Mouse (Mus musculus) neutrophil, adult 5-6 weeks (primary cell): ENCODE data around the gene Tha1. TPM values are rescaled to one million over a fixed set of nuclear protein-coding genes. Genes with fewer than 3 reads are reported as not detected.

Source experiments
- ATAC-seq: fragments of 151-379, 151-347 bp; 2 replicates; pipeline ENCODE4 v1.8.0; 2017; ENCODE audit warnings: mild to moderate bottlenecking, moderate TSS enrichment; ENCODE audit not compliant: insufficient number of reproducible peaks, poor library complexity, low FRiP score, severe bottlenecking; ENCODE audit errors: extremely low read depth
- total RNA-seq: library from RNA; stranded (forward); fragments of 200-1000 nt; gene quantifications from 2 replicates; pipeline ENCODE4 v1.2.3, GENCODE M21; 2017

Tha1 gene
- total RNA-seq, 1 experiment from 2014 or later: 3.6 TPM

DNA sequence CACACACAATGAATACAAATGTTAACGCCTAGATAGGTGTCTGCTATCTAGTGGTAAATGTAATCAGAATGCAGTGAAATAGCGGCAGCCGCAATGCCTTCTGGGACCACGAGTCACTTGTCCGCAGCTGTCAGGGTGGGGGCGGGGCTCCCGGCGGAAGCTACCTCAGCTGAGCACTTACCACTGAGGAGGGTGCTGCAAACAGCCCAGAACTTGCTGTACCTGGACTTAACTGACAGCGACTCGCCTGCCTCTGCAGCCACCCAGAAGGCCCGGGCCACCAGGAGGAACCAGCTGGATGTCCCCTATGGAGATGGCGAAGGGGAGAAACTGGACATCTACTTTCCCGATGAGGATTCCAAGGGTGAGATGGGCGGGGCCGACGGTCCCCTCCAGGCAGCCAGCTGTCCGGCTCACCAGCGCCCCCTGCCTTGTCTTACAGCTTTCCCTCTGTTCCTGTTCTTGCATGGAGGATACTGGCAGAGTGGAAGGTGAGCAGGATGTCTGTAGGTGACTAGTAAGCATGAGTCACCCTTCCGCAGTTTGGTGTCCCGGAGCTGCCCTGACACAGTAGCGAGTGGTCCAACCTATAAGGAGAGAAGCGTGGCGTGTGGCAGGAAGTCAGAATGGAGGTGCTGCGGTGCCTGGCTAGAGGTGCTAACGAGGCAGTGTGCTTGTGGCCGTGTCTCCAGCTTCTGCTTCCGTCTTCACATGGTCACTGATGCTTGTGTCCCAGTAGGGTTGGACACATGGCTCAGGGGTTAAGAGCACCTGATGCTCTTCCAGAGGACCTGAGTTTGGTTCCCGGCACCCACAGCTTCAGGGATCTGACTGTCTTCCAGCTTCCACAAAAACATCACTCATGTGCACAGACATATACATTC, 41.0 kb downstream of the Tha1 start:
- ATAC-seq: peak; percentile 78

DNA sequence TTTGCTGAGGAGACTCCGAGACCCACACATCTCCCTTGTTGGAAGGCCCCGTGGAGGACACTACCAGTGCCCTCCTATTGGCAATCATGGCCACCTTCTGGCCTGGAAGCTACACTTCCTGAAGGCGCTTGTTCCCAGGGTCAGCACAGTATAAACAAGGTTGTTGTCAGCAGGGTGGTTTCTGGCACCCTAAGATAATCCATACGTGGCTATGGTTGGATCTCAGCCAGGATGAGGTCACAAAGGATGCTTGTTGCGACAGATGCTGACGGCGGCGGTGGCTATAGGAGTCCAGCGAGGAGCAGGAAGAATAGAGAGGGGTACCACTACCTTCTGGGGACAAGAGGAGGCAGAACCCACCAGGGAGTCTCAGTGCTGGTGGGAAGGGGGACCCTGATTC, 42.9 kb downstream of the Tha1 start:
- ATAC-seq: no peak

DNA sequence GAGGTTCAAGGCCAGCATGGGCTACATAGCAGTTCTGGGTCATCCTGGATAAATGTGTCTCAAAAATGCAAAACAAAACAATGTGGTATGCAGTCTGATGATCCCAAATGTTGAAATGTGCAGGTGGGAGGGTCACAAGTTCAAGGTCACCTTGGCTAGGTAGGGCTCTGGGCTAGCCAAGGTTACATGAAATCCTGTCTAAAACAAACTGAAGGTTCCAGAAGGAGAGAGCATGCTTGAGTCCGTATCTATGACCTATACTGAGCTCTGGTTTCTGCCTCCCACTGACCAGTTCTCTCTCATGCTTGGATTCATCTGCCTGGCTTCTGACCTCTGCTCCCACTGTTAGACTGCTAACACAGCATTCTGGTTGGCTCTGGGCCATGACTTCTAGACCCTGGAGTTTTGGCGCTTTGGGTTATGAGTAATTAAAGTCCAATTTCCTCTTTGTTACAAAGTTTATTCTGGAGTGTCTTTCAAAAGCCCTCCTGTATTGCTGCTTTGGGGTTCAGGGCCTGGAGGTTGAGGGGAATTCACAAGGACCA, 43.5 kb downstream of the Tha1 start:
- ATAC-seq: no peak

DNA sequence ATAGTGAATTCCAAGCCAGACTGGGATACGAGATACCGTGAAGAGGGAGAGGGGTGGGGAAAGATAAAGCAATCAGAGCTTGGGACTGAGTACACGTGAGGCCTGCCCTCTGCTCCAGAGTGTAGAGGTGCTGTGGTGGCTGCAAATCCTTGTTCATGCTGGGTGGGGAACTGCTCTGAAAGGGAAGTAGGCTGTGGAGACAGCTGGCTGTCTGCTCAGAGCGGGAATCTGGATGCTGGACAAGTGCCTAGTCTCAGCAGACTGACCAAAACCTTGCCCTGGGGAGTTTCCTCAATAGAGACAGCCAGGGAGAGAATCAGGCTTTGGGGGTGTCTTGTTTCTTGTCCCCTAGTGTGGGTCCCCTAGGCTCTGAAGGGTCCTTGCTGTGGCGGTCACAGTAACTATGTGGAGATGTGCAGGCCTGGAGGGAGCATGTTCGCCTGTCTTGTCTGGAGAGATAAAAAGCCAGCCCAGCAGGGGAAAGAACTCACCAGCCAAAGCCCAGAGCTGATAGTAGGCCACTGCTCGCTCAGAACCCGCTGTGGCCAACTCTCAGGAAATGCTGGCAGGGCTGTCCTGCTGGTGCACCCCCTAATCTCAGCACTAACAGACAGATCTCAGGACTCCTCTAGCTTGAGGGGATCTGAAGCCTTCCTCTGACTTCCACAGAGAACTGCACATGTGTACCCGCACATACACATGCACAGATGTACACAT, 44.2 kb downstream of the Tha1 start:
- ATAC-seq: no peak

DNA sequence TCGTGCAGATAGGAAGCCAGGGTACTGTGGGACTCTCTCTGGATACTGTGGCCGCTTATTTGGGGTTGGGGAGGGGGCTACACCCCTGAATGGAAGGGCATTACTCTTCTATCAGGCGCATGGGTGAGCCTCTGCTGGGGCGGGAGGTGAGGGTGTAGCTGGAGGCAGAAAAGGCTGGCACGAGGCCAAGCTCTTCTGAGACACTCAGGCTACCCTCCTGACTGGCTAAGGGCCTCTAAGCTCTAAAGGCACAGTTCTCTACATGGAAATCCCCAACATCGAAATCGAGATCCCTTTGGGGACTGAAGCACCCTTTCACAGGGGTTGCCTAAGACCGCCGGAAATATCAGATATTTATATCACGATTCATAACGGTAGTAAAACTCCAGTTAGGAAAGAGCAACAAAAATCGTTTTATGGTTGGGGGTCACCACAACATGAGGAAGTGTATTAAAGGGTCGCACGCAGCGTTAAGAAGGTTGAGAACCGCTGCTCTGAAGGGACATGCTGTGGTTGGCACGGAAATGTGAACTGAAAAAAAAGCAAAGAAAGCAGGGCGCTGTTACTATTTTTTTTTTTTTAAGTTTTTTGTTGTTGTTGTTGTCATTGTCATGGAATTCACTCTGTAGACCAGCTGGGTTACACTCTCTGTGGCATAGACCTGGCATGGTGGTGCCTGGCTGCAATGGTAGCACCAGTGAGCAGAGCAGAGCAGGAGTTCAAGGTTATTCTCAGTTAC, 45.0 kb downstream of the Tha1 start:
- ATAC-seq: peak; percentile 23

DNA sequence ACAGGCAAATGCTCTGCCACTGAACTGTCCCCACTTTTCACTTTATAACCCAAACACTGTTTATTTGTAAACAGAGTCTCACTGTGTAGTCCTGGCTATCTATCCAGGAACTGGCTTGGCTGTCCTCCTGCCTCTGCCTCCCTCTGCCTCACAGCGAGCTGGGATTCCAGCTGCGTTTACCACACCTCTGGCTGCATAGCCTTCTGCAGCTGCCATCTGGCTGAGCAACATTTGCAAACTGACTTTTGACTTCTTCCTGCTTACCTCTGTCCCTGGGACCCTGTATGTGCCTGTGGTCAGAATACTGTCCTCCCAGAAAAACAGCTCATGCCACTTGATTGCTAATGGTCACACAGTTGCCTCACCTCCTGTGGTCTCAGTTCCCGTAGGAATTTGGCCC, 45.9 kb downstream of the Tha1 start:
- ATAC-seq: no peak

DNA sequence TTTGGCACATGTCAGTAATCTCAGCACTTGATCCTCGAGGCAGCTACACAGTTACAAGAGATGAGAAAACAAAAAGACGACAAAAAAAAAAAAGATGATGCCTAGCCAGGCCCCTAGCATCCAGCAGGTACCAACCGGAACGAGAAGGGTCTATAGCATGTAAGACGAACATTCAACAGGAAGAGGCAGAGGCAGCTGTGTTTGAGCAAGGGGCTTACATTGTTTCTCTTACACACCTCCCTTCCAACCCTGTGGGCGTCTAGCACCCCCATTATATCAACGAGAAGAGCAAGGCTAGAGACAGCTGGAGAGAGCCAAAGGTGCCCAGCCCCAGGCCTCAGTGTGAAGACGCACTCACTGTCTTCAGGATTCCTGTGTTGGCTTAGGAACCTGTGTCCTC, 46.4 kb downstream of the Tha1 start:
- no peak for ATAC-seq

DNA sequence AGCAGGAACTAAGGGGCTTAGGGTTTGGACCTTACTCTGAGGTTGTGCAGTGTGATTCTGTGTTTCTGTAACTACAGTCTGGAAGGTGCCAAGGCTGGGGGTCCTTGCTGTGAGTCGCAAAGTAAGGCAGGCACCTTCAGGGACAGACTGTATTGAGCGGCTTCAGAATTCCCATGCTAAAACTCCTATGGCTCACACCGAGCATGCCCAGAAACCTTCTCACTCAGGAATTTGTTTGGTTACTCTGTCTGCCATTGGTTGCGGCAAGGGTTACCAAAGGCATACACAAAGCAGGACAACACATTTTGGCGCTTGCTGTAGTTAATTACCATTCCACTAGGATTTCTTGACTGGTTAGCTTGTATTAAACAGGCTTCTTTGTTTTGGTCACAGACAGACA, 47.1 kb downstream of the Tha1 start:
- no peak for ATAC-seq

DNA sequence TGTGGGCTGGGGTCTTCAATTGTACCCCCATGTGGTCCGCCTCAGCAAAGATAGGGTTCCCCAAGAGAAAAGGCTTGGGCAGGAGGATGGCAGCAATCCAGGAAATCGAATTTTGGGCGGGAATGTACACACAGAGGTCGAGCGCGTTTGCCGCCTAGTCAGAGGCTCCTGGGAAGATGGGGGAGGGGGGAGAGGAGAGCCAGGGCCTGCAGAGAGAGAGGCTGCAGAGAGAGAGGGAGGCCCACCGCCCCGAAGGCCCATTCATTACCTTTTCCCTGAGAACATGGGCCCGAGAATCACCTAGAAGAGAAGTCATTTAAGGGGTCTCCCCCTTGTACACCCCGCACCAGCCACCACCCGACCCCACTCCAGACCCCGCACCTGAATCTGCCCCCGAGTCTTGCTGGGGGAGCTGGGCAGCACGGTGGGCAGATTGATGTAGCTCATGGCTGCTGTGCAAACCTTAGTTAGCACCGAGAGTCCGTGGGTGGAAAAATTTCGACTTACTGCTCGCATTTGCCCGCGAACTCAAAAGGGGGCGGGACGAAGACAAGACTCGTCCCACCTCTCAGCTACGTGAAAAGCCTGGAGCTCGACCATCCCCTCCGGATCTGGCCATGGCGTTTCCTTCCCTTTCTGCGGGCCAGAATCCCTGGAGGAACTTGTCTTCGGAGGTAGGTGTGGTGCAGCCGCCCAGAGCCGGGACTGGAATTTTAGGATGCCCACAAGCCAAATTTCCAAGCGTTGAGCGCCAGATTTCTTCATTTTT, 47.8 kb downstream of the Tha1 start, which contains the start of the genes Afmid and Tk1:
Gene Afmid (plus strand): TSS at position 592 of the 769 bp plus-strand sequence.
Gene Tk1 (minus strand): TSS at position 760 of the 769 bp plus-strand sequence.
- ATAC-seq: no peak

DNA sequence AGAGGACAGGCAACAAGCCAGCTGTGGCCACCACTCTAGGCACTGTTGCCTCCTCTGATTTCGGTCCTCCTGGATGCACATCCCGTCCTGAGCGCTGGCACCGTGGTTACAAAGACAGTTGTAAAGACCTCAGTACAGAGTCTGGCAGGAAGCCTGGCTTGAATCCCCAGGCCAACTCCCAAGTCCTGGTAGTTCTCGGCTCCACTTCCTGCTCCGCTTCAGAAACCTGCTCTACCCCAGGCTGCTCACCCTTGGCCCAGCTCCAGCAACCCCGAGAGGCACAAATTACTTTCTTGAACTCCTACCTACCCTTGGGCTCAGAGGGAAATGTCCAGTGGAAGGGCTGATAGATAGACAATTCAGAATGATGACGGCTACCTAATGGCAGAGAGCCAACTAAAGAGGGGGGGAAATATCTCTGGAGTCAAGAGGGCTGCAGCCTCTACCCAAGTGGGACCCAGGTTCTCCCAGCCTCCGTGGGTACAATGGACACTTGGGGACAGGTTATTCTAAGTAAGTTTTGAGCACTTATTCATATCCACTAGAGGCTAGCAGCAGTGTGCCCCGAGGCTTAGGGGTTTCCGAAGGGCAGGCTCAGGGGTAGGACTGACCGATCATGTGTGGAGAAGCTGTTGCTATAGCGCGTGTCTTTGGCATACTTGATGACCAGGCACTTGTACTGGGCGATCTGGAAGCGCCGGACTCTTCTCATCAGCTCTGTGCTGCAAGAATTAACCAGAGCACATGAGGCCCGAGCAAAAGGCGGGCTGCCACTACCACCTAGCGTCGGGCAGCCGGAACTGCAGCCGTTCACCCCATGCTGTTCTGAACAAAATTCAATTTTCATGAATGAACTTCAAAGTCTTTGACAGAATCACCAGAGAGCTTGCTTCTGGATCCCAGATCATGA, 49.0 kb downstream of the Tha1 start:
- peak; percentile 75 for ATAC-seq

DNA sequence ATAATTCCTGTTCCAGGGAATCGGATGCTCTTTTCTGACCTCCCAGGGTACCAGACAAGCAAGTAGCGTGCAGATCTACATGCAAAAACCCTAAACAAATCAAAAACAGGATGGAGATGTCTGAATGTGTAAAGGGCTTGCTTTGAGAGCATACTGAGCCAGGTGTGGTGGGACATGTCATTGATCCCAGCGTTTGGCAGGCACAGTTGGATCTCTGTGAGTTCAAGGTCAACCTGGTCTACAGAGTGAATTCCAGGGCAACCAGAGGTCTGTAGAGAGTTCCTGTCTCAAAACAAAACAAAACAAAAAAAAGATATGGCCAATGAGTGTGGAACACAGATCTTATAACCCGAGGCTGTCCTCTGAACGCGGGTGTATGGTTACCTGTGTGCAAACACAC, 49.9 kb downstream of the Tha1 start:
- ATAC-seq: no peak

DNA sequence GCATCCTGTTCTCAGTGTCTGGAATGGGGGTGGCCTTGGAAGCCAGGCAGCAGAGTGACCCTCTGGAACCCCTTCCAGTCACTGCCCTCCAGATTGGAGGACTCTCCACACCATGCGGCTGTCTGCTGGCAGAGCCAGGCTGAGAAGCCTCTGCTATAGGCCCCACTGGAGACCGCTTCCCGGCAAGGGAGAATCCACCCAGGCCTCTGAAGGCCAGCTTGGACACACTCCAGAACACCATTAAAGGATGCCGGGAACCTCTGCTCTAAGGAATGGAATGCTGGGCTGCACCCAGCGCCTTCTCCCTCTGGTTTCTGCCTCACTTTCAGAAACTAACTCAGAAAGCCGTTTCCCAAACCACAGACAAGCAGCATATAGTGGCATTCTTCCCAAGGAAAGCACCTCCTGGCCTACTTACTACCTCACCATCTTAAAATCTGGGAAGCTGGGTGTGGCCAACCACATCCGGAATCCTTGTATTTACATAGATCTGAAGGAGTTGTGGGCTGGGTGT, 50.5 kb downstream of the Tha1 start:
- ATAC-seq: no peak

DNA sequence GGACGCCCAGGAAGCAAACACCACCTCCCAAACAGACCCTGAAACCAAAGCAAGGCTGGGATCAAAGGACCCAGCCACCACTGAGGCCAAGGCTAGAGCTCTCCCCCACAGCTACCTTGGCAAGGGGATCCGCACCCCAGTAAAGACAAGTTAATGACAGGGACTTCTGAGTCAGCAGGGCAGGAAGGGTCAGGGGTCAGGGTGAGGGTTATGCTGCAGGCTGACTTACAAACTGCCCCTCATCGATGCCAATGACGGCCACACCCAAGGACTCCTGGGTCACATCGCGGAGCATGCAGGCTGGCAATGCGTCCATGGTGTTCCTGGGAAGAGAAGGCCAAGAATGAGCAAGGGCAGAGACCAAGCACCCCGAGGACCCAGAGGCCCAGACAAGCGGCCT, 51.4 kb downstream of the Tha1 start:
- ATAC-seq: no peak

DNA sequence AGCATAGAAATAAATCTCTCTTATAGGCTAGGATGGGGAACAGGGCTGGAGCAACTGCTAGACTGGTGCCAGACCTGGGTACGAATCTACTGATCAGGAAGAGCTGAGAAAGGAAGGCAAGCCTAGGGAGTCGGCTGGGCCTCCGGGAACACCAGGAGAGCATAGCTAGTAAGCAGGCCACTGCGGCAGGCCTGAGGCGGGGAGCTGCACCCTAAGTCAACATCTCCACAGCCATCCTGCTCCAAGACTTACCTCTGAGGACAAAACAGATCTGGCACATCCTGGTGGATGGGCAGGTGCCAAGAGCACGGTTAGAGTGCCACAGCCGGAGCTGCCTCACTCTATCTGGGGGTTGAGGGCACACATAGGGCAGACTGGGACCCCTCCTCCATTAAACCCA, 53.1 kb downstream of the Tha1 start:
- ATAC-seq: no peak

DNA sequence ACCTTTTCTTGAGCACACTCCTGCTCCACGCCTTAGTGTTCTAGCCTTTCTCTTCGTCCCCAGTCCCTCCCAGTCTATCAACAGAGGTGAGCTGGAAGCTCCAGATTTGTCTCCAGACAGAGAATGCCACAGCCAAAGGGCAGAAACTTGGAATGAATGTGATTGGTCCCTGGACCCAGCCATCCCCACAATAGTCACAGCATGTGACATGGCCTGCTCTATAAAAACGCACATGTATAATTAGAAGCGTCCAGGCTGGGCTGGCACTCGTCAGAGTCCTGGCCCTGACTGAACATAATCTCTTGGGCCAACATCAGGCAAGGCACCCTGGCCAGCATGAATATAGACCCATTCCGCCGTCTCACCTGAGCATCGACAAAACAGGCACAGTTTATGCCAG, 54.2 kb downstream of the Tha1 start:
- ATAC-seq: no peak
